Mouse (Mus musculus) ES-E14 (cell line): ENCODE data around the gene Sidt2. TPM values are rescaled to one million over a fixed set of nuclear protein-coding genes. Genes with fewer than 3 reads are reported as not detected.
A peak's percentile ranks its signal among the peaks of the same experiment; 100 is the strongest.

Experiments
- DNase-seq: peaks from one replicate; pipeline ENCODE4 v3.0.0-alpha.2; 2013; ENCODE audit warnings: low read depth, low spot score
- H3K27ac ChIP-seq: 2 replicates; pipeline ENCODE4 v1.5.1; 2012; ENCODE audit warnings: low read depth, mild to moderate bottlenecking, low read length, moderate library complexity, mixed read lengths; ENCODE audit not compliant: poor library complexity, insufficient read depth, severe bottlenecking
- H3K36me3 ChIP-seq: 2 replicates; pipeline ENCODE4 v1.6.1; 2012; ENCODE audit warnings: mild to moderate bottlenecking, low read length, moderate library complexity, mixed read lengths; ENCODE audit not compliant: control insufficient read depth, poor library complexity, insufficient read depth, severe bottlenecking
- H3K4me1 ChIP-seq, 2 experiments: fragments of 150-350 bp in 1 of 2; sonication (generic) in 1 of 2; 2 replicates each; pipeline ENCODE4 v1.6.1; 2012; ENCODE audit warnings: low read length in 2 of 2, mild to moderate bottlenecking in 1 of 2, mixed read lengths in 1 of 2; ENCODE audit not compliant: control insufficient read depth in 2 of 2, insufficient read depth in 2 of 2, poor library complexity in 1 of 2
- H3K4me3 ChIP-seq, 2 experiments: fragments of 150-350 bp in 1 of 2; sonication (generic) in 1 of 2; 2 replicates each; pipeline ENCODE4 v1.5.1; 2012; ENCODE audit warnings: low read length in 2 of 2, low read depth in 1 of 2, mild to moderate bottlenecking in 1 of 2, mixed read lengths in 1 of 2; ENCODE audit not compliant: insufficient read depth in 1 of 2, poor library complexity in 1 of 2, severe bottlenecking in 1 of 2
- H3K9ac ChIP-seq: 2 replicates; pipeline ENCODE4 v1.6.1; 2012; ENCODE audit warnings: low read depth, mild to moderate bottlenecking, low read length, mixed read lengths; ENCODE audit not compliant: poor library complexity, insufficient read depth, severe bottlenecking
- H3K9me3 ChIP-seq: fragments of 150-350 bp; sonication (generic); 2 replicates; pipeline ENCODE4 v1.6.1; 2012; ENCODE audit warnings: low read depth, mild to moderate bottlenecking, low read length; ENCODE audit not compliant: control insufficient read depth, insufficient read depth
- CHD2 ChIP-seq: IDR thresholded peaks from 2 replicates; pipeline ENCODE4 v1.6.1; 2014; ENCODE audit warnings: mild to moderate bottlenecking, low read depth, low read length, inconsistent platforms
- HCFC1 ChIP-seq: IDR thresholded peaks from 2 replicates; pipeline ENCODE4 v1.6.1; 2012; ENCODE audit warnings: low read length, inconsistent platforms, borderline replicate concordance; ENCODE audit not compliant: insufficient read depth
- MAFK ChIP-seq: IDR thresholded peaks from 2 replicates; pipeline ENCODE4 v1.6.1; 2014; ENCODE audit warnings: mild to moderate bottlenecking, low read depth, low read length, inconsistent platforms; ENCODE audit not compliant: insufficient read depth
- ZC3H11A ChIP-seq: IDR thresholded peaks from 2 replicates; pipeline ENCODE4 v1.6.1; 2012; ENCODE audit warnings: low read depth, mild to moderate bottlenecking, inconsistent platforms, low read length, borderline replicate concordance
- ZNF384 ChIP-seq: IDR thresholded peaks from 2 replicates; pipeline ENCODE4 v1.6.1; 2012; ENCODE audit warnings: low read depth, low read length, inconsistent platforms
- in situ Hi-C, 2 experiments: fragments of 600-800 bp; cut with MboI; formaldehyde crosslinking; loops; one replicate each; pipeline ENCODE4 v1.15.1; 2025; ENCODE audit warnings: low sequenced_read_pairs in 2 of 2, inconsistent platforms in 1 of 2; ENCODE audit not compliant: unreplicated experiment in 2 of 2
- total RNA-seq: library from RNA; depleted of rRNA; stranded (reverse); fragments of 300-350 nt; gene quantifications from 2 replicates; pipeline ENCODE4 v1.2.3, GENCODE M21; 2012

The Sidt2 gene
- total RNA-seq, 1 experiment, result 44.7 TPM

DNA sequence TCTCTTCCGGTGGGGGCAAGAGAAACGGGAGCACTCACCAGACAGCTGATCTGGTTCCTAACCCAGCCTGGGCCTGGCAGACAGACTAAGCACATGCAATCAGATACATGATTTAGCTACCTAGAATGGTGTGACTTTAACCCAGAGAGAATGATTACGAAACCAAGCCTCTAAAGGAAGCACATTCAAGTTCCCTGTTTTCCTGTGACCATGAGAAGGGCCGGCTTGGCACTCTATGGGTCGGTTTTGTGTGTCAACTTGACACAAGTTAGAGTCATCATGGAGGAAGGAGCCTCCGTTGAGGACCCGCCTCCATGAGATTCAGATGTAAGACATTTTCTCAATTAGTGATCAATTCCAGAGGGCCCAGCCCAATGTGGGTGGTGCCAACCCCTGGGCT, 4.6 kb upstream of the Sidt2 start:
- Histone ChIP-seq H3K4me3 (no peak overlapping the region), H3K9ac (no peak overlapping the region), H3K4me1 (no peaks in the 10 kb centered on the region), H3K36me3 (peaks cover 3% of the 10 kb centered on the region), H3K9me3 (no peaks in the 10 kb centered on the region), H3K27ac (no peak overlapping the region)
- DNase-seq, result no peak
- in situ Hi-C loops, result no loop called here
- TF ChIP-seq HCFC1 (no peak), CHD2 (no peak), ZNF384 (no peak), MAFK (no peak), ZC3H11A (no peak)

DNA sequence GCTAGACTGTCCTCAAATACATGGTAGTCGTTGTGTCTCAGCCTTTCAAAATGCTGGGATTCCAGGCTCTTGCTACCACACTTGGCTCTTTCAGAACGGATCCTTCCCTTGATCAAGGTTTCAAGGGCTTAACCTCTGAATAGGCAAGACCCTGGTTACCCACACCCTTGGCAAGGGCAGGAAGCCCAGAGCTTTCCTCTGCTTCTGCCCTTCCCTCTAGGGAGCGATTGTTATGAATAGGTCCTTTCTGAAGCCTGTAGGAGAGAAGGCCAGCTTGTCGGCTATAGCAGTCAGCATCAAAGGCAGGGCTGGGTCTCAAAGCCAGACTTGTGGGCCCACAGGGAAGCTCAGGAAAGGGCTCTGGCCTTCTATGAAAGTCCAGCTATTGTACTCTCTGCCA, 3.8 kb upstream of the Sidt2 start:
- no peak overlapping the region for H3K9ac ChIP-seq

DNA sequence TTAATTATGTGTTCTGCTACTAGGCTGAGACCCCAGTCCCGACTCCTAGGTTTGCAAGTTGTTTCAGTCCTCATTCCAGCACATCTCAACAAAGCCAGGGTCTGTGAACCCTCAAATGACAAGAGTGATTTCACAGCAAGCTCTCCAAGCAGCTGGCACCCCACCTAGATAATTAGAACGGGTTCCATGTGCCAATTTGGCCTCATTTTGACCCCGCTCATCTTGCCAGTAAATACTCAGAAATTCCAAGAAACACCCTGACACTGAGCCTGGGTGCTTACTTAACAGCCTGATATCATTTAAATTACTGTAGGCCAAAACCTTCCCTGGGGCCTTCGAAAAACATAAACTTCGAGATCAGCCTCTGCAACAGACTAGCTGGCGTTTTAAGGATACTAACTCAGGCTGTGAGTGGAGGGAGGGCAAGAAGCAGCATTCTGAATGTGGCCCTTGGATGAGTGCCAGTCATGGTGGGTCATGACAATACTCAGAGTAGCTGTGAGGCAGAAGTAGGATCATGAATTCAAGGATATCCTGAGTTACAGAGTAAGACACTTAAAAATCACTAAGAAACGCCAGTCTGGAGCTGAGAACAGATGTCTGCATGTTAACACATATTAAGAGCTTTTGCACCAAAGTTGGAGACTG, 3.1 kb upstream of the Sidt2 start:
- Histone ChIP-seq H3K4me3 (no peak overlapping the region), H3K36me3 (no peaks in the 10 kb centered on the region), H3K9ac (no peak overlapping the region), H3K27ac (no peak overlapping the region), H3K4me1 (peaks cover 0 to 3% of the 10 kb centered on the region in 2 experiments; a peak in 1 of 4 replicates), H3K9me3 (no peaks in the 10 kb centered on the region)
- in situ Hi-C loops, result no loop called here
- TF ChIP-seq MAFK (no peak), ZC3H11A (no peak), CHD2 (no peak), ZNF384 (no peak), HCFC1 (no peak)
- no peak for DNase-seq

More for the DNA sequence above, 3.8 kb upstream of the Sidt2 start:
- H3K4me3 ChIP-seq, result no peak overlapping the region
- no peaks in the 10 kb centered on the region for H3K4me1 ChIP-seq
- H3K9me3 ChIP-seq, result no peaks in the 10 kb centered on the region
- no peak for DNase-seq
- in situ Hi-C loops, result no loop called here
- H3K36me3 ChIP-seq, result peaks cover 2% of the 10 kb centered on the region
- no peak overlapping the region for H3K27ac ChIP-seq
- TF ChIP-seq HCFC1, result no peak
- TF ChIP-seq CHD2, result no peak
- no peak for TF ChIP-seq ZC3H11A

DNA sequence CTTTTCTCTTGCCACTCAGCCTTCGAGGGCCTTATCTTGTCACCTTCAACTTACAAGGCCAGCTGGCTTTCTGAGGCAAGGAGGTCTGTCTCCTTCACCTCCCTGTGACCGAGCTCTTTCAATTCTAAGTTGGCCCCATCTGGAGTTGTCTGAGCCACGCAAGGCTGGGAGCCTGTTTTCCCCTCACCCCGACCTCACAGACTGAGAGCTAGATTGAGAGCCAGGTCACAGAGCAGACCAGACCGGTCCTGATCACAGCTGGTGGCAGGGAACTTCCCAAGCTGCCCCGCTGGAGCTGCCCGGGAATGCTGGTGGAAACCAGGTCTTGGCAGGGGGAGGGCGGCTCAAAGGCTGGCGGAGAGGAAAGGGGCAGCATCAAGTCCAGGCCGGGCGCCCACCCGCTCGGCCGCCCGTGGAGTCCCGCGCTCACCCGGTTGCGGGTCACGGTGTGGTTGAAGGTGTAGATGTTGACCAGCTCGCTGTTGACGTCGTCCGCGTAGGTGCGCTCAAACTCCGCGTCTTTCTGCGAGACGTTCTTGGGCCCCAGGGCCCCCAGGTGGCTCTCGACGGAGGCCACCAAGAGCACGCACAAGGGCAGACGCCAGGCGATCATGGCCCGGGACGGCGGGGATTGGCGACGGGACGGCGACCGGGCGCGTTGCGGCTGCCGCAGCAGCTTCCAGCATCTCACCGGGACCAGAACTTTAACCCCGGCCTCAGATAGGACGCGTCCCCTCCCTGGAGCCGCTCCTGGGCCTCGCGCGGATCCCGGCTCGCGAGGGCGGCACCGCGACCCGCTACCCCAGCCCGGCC, 558 bp downstream of the Sidt2 start:
- in situ Hi-C loops, result no loop called here
- no peak for DNase-seq
- peaks cover 19% of the 10 kb centered on the region; the same call in 1 of the 2 replicates for H3K36me3 ChIP-seq
- peak overlapping the region; percentile 2; the same call in 1 of the 2 replicates for H3K27ac ChIP-seq
- TF ChIP-seq MAFK (no peak), ZC3H11A (no peak)
- H3K9me3 ChIP-seq, result no peaks in the 10 kb centered on the region
- H3K9ac ChIP-seq, result peak overlapping the region; percentile 84
- H3K4me3 ChIP-seq, result peak overlapping the region; percentile 77 to 93
- peaks cover 0 to 5% of the 10 kb centered on the region in 2 experiments; a peak in 1 of 4 replicates for H3K4me1 ChIP-seq
